Mouse (Mus musculus) heart, embryonic 14.5 days (tissue): ENCODE data around the gene Ccdc158. TPM values are rescaled to one million over a fixed set of nuclear protein-coding genes. Genes with fewer than 3 reads are reported as not detected.

Experiments
- ATAC-seq: fragments of 200-750 bp; cut with Nextera tagmentation; 2 replicates; pipeline ENCODE4 v1.8.0; 2017; ENCODE audit warnings: low read depth, moderate TSS enrichment; ENCODE audit not compliant: insufficient number of reproducible peaks, insufficient read depth, low FRiP score
- H3K27ac ChIP-seq, 2 experiments: fragments of 200-500 bp in 1 of 2; fragments of 300-500 bp in 1 of 2; sonication (generic) in 1 of 2; replicated peaks in 1 of 2; 2 replicates each; pipeline ENCODE4 v1.5.1; 2012 to 2014; ENCODE audit warnings: low read depth in 2 of 2, low read length in 2 of 2, control low read depth in 1 of 2, mild to moderate bottlenecking in 1 of 2, mixed read lengths in 1 of 2; ENCODE audit not compliant: control insufficient read depth in 1 of 2, insufficient read depth in 1 of 2
- H3K27me3 ChIP-seq: fragments of 300-500 bp; sonication (generic); 2 replicates; pipeline ENCODE4 v1.6.1; 2014; ENCODE audit warnings: mild to moderate bottlenecking, low read length, control low read depth; ENCODE audit not compliant: control insufficient read depth, insufficient read depth
- H3K36me3 ChIP-seq: fragments of 300-500 bp; sonication (generic); 2 replicates; pipeline ENCODE4 v1.6.1; 2014; ENCODE audit warnings: mild to moderate bottlenecking, control low read depth, low read length, mixed read lengths; ENCODE audit not compliant: control insufficient read depth, insufficient read depth
- H3K4me1 ChIP-seq, 2 experiments: fragments of 200-500 bp in 1 of 2; fragments of 300-500 bp in 1 of 2; sonication (generic) in 1 of 2; 2 replicates each; pipeline ENCODE4 v1.6.1; 2012 to 2014; ENCODE audit warnings: low read length in 2 of 2, control low read depth in 1 of 2, mixed read lengths in 1 of 2; ENCODE audit not compliant: control insufficient read depth in 2 of 2, insufficient read depth in 2 of 2
- H3K4me2 ChIP-seq: fragments of 300-500 bp; sonication (generic); 2 replicates; pipeline ENCODE4 v1.6.1; 2014; ENCODE audit warnings: mild to moderate bottlenecking, low read length
- H3K4me3 ChIP-seq, 2 experiments: fragments of 200-500 bp in 1 of 2; fragments of 300-500 bp in 1 of 2; sonication (generic) in 1 of 2; 2 replicates each; pipeline ENCODE4 v1.5.1; 2012 to 2014; ENCODE audit warnings: low read length in 2 of 2, mild to moderate bottlenecking in 2 of 2, control low read depth in 1 of 2, low read depth in 1 of 2, moderate library complexity in 1 of 2; ENCODE audit not compliant: control insufficient read depth in 1 of 2, insufficient read depth in 1 of 2
- H3K9ac ChIP-seq: fragments of 300-500 bp; sonication (generic); 2 replicates; pipeline ENCODE4 v1.6.1; 2014; ENCODE audit warnings: mild to moderate bottlenecking, low read length
- H3K9me3 ChIP-seq: fragments of 300-500 bp; sonication (generic); 2 replicates; pipeline ENCODE4 v1.6.1; 2016; ENCODE audit warnings: low read length, control low read depth; ENCODE audit not compliant: control insufficient read depth
- WGBS: fragments of 180-500 bp; shearing (Covaris S2); extraction: QIAGEN DNeasy Blood & Tissue Kit; methylation state at CpG from one replicate; pipeline ENCODE4 v1.1.7; 2014; 5-methylcytosine and 5-hydroxymethylcytosine counted together
- polyA plus RNA-seq: library from polyadenylated mRNA; unstranded; fragments of >200 nt; fragmentation: Nextera tagmentation; extraction: Ambion mirVana; gene quantifications from 2 replicates; pipeline ENCODE4 v1.2.1, GENCODE M21; 2014

The Ccdc158 gene
- polyA plus RNA-seq, 1 experiment from 2014 or later: 0.96 TPM

GRCm38 (mm10) chr5:92698131-92698836, 23.2 kb upstream of the Ccdc158 start:
- Histone ChIP-seq H3K4me2 (peak overlapping the region; percentile 68), H3K27me3 (no peaks in the 10 kb centered on the region), H3K4me1 (peaks cover 6 to 29% of the 10 kb centered on the region in 2 experiments), H3K9me3 (no peaks in the 10 kb centered on the region), H3K4me3 (peak overlapping the region; percentile 21 to 25), H3K9ac (peak overlapping the region; percentile 42), H3K27ac (0 out of 4 replicates have a peak overlapping the region, but pooled peaks of 1 of the 2 experiments have one; percentile 24), H3K36me3 (no peaks in the 10 kb centered on the region)
- no peak for ATAC-seq
- WGBS: 5% methylated on average over 15 of the region's 15 CpGs

- peaks cover 3 to 29% of the 10 kb centered on the region in 2 experiments for H3K4me1 ChIP-seq
- WGBS: 64% methylated on average over 10 of the region's 10 CpGs
- no peak for ATAC-seq
- no peaks in the 10 kb centered on the region for H3K27me3 ChIP-seq
- no peak overlapping the region for H3K4me2 ChIP-seq
- no peaks in the 10 kb centered on the region for H3K9me3 ChIP-seq
- no peak overlapping the region for H3K4me3 ChIP-seq
- H3K36me3 ChIP-seq: no peaks in the 10 kb centered on the region
- H3K27ac ChIP-seq: peak overlapping the region; percentile 10 to 63; a peak in 3 of 4 replicates
- no peak overlapping the region for H3K9ac ChIP-seq
Observed at GRCm38 (mm10) chr5:92694316-92694995, 19.4 kb upstream of the Ccdc158 start.

- peaks cover 0 to 21% of the 10 kb centered on the region in 2 experiments; a peak in 3 of 4 replicates for H3K4me1 ChIP-seq
- 86% methylated on average over 3 of the region's 3 CpGs for WGBS
- no peak overlapping the region for H3K4me2 ChIP-seq
- no peaks in the 10 kb centered on the region for H3K36me3 ChIP-seq
- no peak for ATAC-seq
- no peak overlapping the region for H3K9ac ChIP-seq
- no peaks in the 10 kb centered on the region for H3K27me3 ChIP-seq
- H3K4me3 ChIP-seq: no peak overlapping the region
- H3K9me3 ChIP-seq: no peaks in the 10 kb centered on the region
- no peak overlapping the region for H3K27ac ChIP-seq
Observed at GRCm38 (mm10) chr5:92693744-92694143, 18.7 kb upstream of the Ccdc158 start.

- ATAC-seq: no peak
- Histone ChIP-seq H3K9me3 (no peaks in the 10 kb centered on the region), H3K27me3 (no peaks in the 10 kb centered on the region), H3K36me3 (no peaks in the 10 kb centered on the region), H3K9ac (no peak overlapping the region), H3K4me2 (no peak overlapping the region), H3K4me3 (no peak overlapping the region), H3K4me1 (peaks cover 0 to 15% of the 10 kb centered on the region in 2 experiments; a peak in 3 of 4 replicates), H3K27ac (no peak overlapping the region)
- 59% methylated on average over 16 of the region's 16 CpGs for WGBS
Observed at GRCm38 (mm10) chr5:92692206-92693007, 17.3 kb upstream of the Ccdc158 start.

- WGBS: 89% methylated on average over 9 of the region's 9 CpGs
Observed at GRCm38 (mm10) chr5:92688569-92688968, 13.5 kb upstream of the Ccdc158 start.

GRCm38 (mm10) chr5:92688124-92688523, 13.1 kb upstream of the Ccdc158 start:
- Histone ChIP-seq H3K27ac (no peak overlapping the region), H3K4me1 (no peaks in the 10 kb centered on the region), H3K9ac (no peak overlapping the region), H3K27me3 (no peaks in the 10 kb centered on the region), H3K4me2 (no peak overlapping the region), H3K4me3 (no peak overlapping the region), H3K36me3 (no peaks in the 10 kb centered on the region), H3K9me3 (no peaks in the 10 kb centered on the region)
- WGBS: 84% methylated on average over 5 of the region's 5 CpGs
- ATAC-seq: no peak

More at GRCm38 (mm10) chr5:92688569-92688968, 13.5 kb upstream of the Ccdc158 start:
- H3K4me2 ChIP-seq: no peak overlapping the region
- no peaks in the 10 kb centered on the region for H3K9me3 ChIP-seq
- H3K36me3 ChIP-seq: no peaks in the 10 kb centered on the region
- no peaks in the 10 kb centered on the region for H3K27me3 ChIP-seq
- no peak overlapping the region for H3K9ac ChIP-seq
- H3K4me3 ChIP-seq: no peak overlapping the region
- no peak overlapping the region for H3K27ac ChIP-seq
- no peaks in the 10 kb centered on the region for H3K4me1 ChIP-seq
- ATAC-seq: no peak

GRCm38 (mm10) chr5:92684715-92685460, 9.8 kb upstream of the Ccdc158 start:
- Histone ChIP-seq H3K9me3 (no peaks in the 10 kb centered on the region), H3K27ac (no peak overlapping the region), H3K4me1 (no peaks in the 10 kb centered on the region), H3K27me3 (no peaks in the 10 kb centered on the region), H3K4me2 (no peak overlapping the region), H3K36me3 (no peaks in the 10 kb centered on the region), H3K4me3 (no peak overlapping the region), H3K9ac (no peak overlapping the region)
- no peak for ATAC-seq
- WGBS: 91% methylated on average over 16 of the region's 16 CpGs
